Mouse (Mus musculus) layer of hippocampus, adult 18-20 months (tissue): Measurements from ENCODE around the gene Kifc5b. TPM values are rescaled to one million over a fixed set of nuclear protein-coding genes. Genes with fewer than 3 reads are reported as not detected.
A peak's percentile ranks its signal among the peaks of the same experiment; 100 is the strongest.
"Not testable (repeated sequence)": the region's sequence is repeated elsewhere in the genome, so short reads cannot be mapped to it uniquely, and the experiment has no call there.

Source experiments
- DNase-seq, 2 experiments: peaks; one replicate each; pipeline ENCODE4 v3.0.0; 2022; ENCODE audit warnings: low spot score in 2 of 2
- microRNA-seq, 2 experiments: library from miRNA; unstranded; fragments of <30 nt; microRNA quantifications; one replicate each; pipeline ENCODE4 v1.2.0; 2021
- total RNA-seq, 2 experiments: library from RNA; stranded (reverse); gene quantifications; 2 replicates each; pipeline ENCODE4 v1.2.3; 2021

Gene Kifc5b
- total RNA-seq, 2 experiments from 2014 or later = 3.3 to 3.5 TPM

- no peak for DNase-seq
Measured at GRCm38 (mm10) chr17:26968200-26968611, 51.3 kb downstream of the Kifc5b start.

- DNase-seq = no peak
Measured at GRCm38 (mm10) chr17:26969257-26969656, 52.4 kb downstream of the Kifc5b start.

- no peak for DNase-seq
Measured at GRCm38 (mm10) chr17:26970221-26970620, 53.3 kb downstream of the Kifc5b start.

- DNase-seq = no peak
Measured at GRCm38 (mm10) chr17:26971247-26971905, 54.5 kb downstream of the Kifc5b start.

- no peak for DNase-seq
Measured at GRCm38 (mm10) chr17:26972107-26972506, 55.2 kb downstream of the Kifc5b start.

GRCm38 (mm10) chr17:26972703-26973574 is 56.0 kb downstream of the Kifc5b start, which contains the start of gene Zbtb9:
Zbtb9 (plus strand) TSS chr17:26973167.
- DNase-seq = peak; percentile 95 to 97

- no peak for DNase-seq
Measured at GRCm38 (mm10) chr17:26974547-26974946, 57.7 kb downstream of the Kifc5b start.

GRCm38 (mm10) chr17:26975415-26975814 is 58.5 kb downstream of the Kifc5b start:
- DNase-seq = no peak

GRCm38 (mm10) chr17:26977354-26977753 is 60.5 kb downstream of the Kifc5b start:
- not testable (repeated sequence) for DNase-seq

GRCm38 (mm10) chr17:26979426-26979825 is 62.5 kb downstream of the Kifc5b start:
- no peak for DNase-seq

- no peak for DNase-seq
Measured at GRCm38 (mm10) chr17:26981050-26981449, 64.2 kb downstream of the Kifc5b start.

Small RNA genes lying within 50 kb of the gene (microRNA-seq; reads per million reads assigned to microRNA genes)
- gene Gm27775 = 0 reads per million in 2 experiments
- gene Mir3083 = 23.4 to 25.4 reads per million in 2 experiments
- 4.2 to 5.5 reads per million in 2 experiments for gene Mir6968

Other genes starting within 250 kb of the Kifc5b start
- 100 to 1,000 TPM; 152 to 159 TPM for gene Crebrf, start 201.4 kb upstream of the Kifc5b start, total RNA-seq
- gene Bnip1, start 136.0 kb upstream of the Kifc5b start, total RNA-seq = 10 to 100 TPM; 31.2 to 33.6 TPM
- not detected for gene Nkx2-5, start 72.1 kb upstream of the Kifc5b start, total RNA-seq
- gene Phf1, start 16.0 kb downstream of the Kifc5b start, total RNA-seq = 10 to 100 TPM; 37.6 to 40.0 TPM
- 100 to 1,000 TPM in 1 of 2 experiments, 10 to 100 TPM in 1; 94.9 to 100 TPM for gene Cuta, start 22.5 kb downstream of the Kifc5b start, total RNA-seq
- 100 to 1,000 TPM; 400 to 412 TPM for gene Syngap1, start 24.2 kb downstream of the Kifc5b start, total RNA-seq
- 10 to 100 TPM; 15.2 to 15.5 TPM for gene Zbtb9, start 56.1 kb downstream of the Kifc5b start, total RNA-seq
- 10 to 100 TPM; 12.1 to 12.9 TPM for gene Bak1, start 111.9 kb downstream of the Kifc5b start, total RNA-seq
- gene Itpr3, start 140.2 kb downstream of the Kifc5b start, total RNA-seq = 1 to 10 TPM; 2.1 to 2.4 TPM
- 100 to 1,000 TPM; 215 to 217 TPM for gene Uqcc2, start 216.8 kb downstream of the Kifc5b start, total RNA-seq